Mouse (Mus musculus) embryonic fibroblast, embryonic 13.5 days (primary cell): Measurements from ENCODE around the gene Rap1gap.

ENCODE experiments used
- CTCF ChIP-seq: IDR thresholded peaks from 2 replicates; pipeline ENCODE4 v1.5.1; 2011; ENCODE audit warnings: mild to moderate bottlenecking, control low read depth, low read length, moderate library complexity, borderline replicate concordance; ENCODE audit not compliant: insufficient read depth
- POLR2A ChIP-seq: IDR thresholded peaks from 2 replicates; pipeline ENCODE4 v1.6.1; 2011; ENCODE audit warnings: low read depth, mild to moderate bottlenecking, control low read depth, low read length, moderate library complexity

- TF ChIP-seq CTCF (no peak), POLR2A (no peak)
Observed at GRCm38 (mm10) chr4:137748726-137749125, 84.2 kb downstream of the Rap1gap start.
